Mouse (Mus musculus): ENCODE data around the gene Dync1h1. TPM values are rescaled to one million over a fixed set of nuclear protein-coding genes. Genes with fewer than 3 reads are reported as not detected.

Gene Dync1h1
- polyA plus RNA-seq (2012; rRNA removed) (6.9 and 27.3 TPM in 2 replicates), polyA plus RNA-seq (2014; fragmentation: Nextera tagmentation; extraction: Ambion mirVana) (12.4 and 15.9 TPM in 2 replicates)

- ATAC-seq (ENCODE audit: insufficient read depth), result peak; percentile 91
- Histone ChIP-seq H3K27me3 (ENCODE audit: control insufficient read depth, insufficient read depth, low read length) (no peaks in the 10 kb centered on the region), H3K4me2 (ENCODE audit: low read depth) (peak within 1 kb of the TSS; percentile 94), H3K4me1 (replicated peaks; ENCODE audit: control insufficient read depth in 2 of 2, insufficient read depth in 2 of 2, low read length in 1 of 2) (peaks cover 15 to 20% of the 10 kb centered on the region in 2 experiments), H3K36me3 (replicated peaks; ENCODE audit: control insufficient read depth, insufficient read depth, low read depth) (no peaks in the 10 kb centered on the region), H3K27ac (peak within 1 kb of the TSS; percentile 79), H3K4me3 (ENCODE audit: insufficient read depth in 1 of 2, low read depth in 2 of 2, low read length in 2 of 2) (peak within 1 kb of the TSS; percentile 74 to 99), H3K9me3 (ENCODE audit: control insufficient read depth, low read length) (no peaks in the 10 kb centered on the region), H3K9ac (replicated peaks) (peak within 1 kb of the TSS; percentile 85)
- no peak for TF ChIP-seq EP300 (IDR thresholded peaks at IDR 0.05; ENCODE audit: low read depth)
- TF ChIP-seq CTCF (IDR thresholded peaks at IDR 0.05; ENCODE audit: low read depth), result no peak
- whole genome bisulfite sequencing (ENCODE audit: insufficient replicate concordance), result under 1% methylated on average over 103 of the region's 105 CpGs
- DNase-seq (ENCODE audit: low read depth in 3 of 3, low spot score in 3 of 3), result peak; percentile 86 to 89 (median 86)
These were observed at the start of gene Dync1h1 for GRCm38 (mm10) chr12:110601241-110602218. Gene Dync1h1 (plus strand): TSS chr12:110601452.

GRCm38 (mm10) chr12:110552113-110552512 is 49.1 kb upstream of the Dync1h1 start:
- Histone ChIP-seq H3K9ac (replicated peaks) (no peak overlapping the region), H3K9me3 (ENCODE audit: control insufficient read depth, low read length) (no peaks in the 10 kb centered on the region), H3K4me1 (replicated peaks; ENCODE audit: control insufficient read depth in 2 of 2, insufficient read depth in 2 of 2, low read length in 1 of 2) (peaks cover 0 to 11% of the 10 kb centered on the region in 2 experiments; a peak in 2 of 4 replicates), H3K27me3 (ENCODE audit: control insufficient read depth, insufficient read depth, low read length) (no peaks in the 10 kb centered on the region), H3K4me3 (ENCODE audit: insufficient read depth in 1 of 2, low read depth in 2 of 2, low read length in 2 of 2) (no peak overlapping the region), H3K27ac (no peak overlapping the region), H3K4me2 (ENCODE audit: low read depth) (no peak overlapping the region), H3K36me3 (replicated peaks; ENCODE audit: control insufficient read depth, insufficient read depth, low read depth) (peaks cover 28% of the 10 kb centered on the region)
- no peak for TF ChIP-seq EP300 (IDR thresholded peaks at IDR 0.05; ENCODE audit: low read depth)
- TF ChIP-seq CTCF (IDR thresholded peaks at IDR 0.05; ENCODE audit: low read depth), result no peak
- WGBS (ENCODE audit: insufficient replicate concordance), result 88% methylated on average over 13 of the region's 13 CpGs
- ATAC-seq (ENCODE audit: insufficient read depth) (no peak), DNase-seq (ENCODE audit: low read depth in 3 of 3, low spot score in 3 of 3) (no peak)

- Histone ChIP-seq H3K9ac (replicated peaks) (no peak overlapping the region), H3K27me3 (ENCODE audit: control insufficient read depth, insufficient read depth, low read length) (no peaks in the 10 kb centered on the region), H3K9me3 (ENCODE audit: control insufficient read depth, low read length) (no peaks in the 10 kb centered on the region), H3K4me1 (replicated peaks; ENCODE audit: control insufficient read depth in 2 of 2, insufficient read depth in 2 of 2, low read length in 1 of 2) (peaks cover 0 to 11% of the 10 kb centered on the region in 2 experiments; a peak in 2 of 4 replicates), H3K36me3 (replicated peaks; ENCODE audit: control insufficient read depth, insufficient read depth, low read depth) (peaks cover 28% of the 10 kb centered on the region), H3K27ac (no peak overlapping the region), H3K4me2 (ENCODE audit: low read depth) (no peak overlapping the region), H3K4me3 (ENCODE audit: insufficient read depth in 1 of 2, low read depth in 2 of 2, low read length in 2 of 2) (no peak overlapping the region)
- TF ChIP-seq EP300 (IDR thresholded peaks at IDR 0.05; ENCODE audit: low read depth) (no peak), CTCF (IDR thresholded peaks at IDR 0.05; ENCODE audit: low read depth) (no peak)
- DNase-seq (ENCODE audit: low read depth in 3 of 3, low spot score in 3 of 3) (no peak), ATAC-seq (ENCODE audit: insufficient read depth) (no peak)
- 87% methylated on average over 5 of the region's 5 CpGs for WGBS (ENCODE audit: insufficient replicate concordance)
These were observed 47.9 kb upstream of the Dync1h1 start for GRCm38 (mm10) chr12:110553362-110553761.

GRCm38 (mm10) chr12:110555536-110556240 is 45.6 kb upstream of the Dync1h1 start:
- Histone ChIP-seq H3K4me3 (ENCODE audit: insufficient read depth in 1 of 2, low read depth in 2 of 2, low read length in 2 of 2) (no peak overlapping the region), H3K27ac (no peak overlapping the region), H3K27me3 (ENCODE audit: control insufficient read depth, insufficient read depth, low read length) (no peaks in the 10 kb centered on the region), H3K4me1 (replicated peaks; ENCODE audit: control insufficient read depth in 2 of 2, insufficient read depth in 2 of 2, low read length in 1 of 2) (no peaks in the 10 kb centered on the region), H3K9ac (replicated peaks) (no peak overlapping the region), H3K9me3 (ENCODE audit: control insufficient read depth, low read length) (no peaks in the 10 kb centered on the region), H3K36me3 (replicated peaks; ENCODE audit: control insufficient read depth, insufficient read depth, low read depth) (peaks cover 30% of the 10 kb centered on the region), H3K4me2 (ENCODE audit: low read depth) (no peak overlapping the region)
- TF ChIP-seq EP300 (IDR thresholded peaks at IDR 0.05; ENCODE audit: low read depth) (no peak), CTCF (IDR thresholded peaks at IDR 0.05; ENCODE audit: low read depth) (no peak)
- DNase-seq (ENCODE audit: low read depth in 3 of 3, low spot score in 3 of 3) (no peak), ATAC-seq (ENCODE audit: insufficient read depth) (no peak)
- WGBS (ENCODE audit: insufficient replicate concordance), result 91% methylated on average over 21 of the region's 21 CpGs

All from liver, embryonic 14.5 days (tissue).